Mouse (Mus musculus) cerebellum, adult 9-10 months (tissue): ENCODE data around the gene Ell.

Experiments
- DNase-seq: peaks from one replicate; pipeline ENCODE4 v3.0.0; 2022

Gene Ell

GRCm38 (mm10) chr8:70617985-70618384, 78.7 kb downstream of the Ell start:
- no peak for DNase-seq

GRCm38 (mm10) chr8:70618888-70619334, 79.7 kb downstream of the Ell start:
- no peak for DNase-seq

- no peak for DNase-seq
Measured at GRCm38 (mm10) chr8:70622220-70622619, 83.0 kb downstream of the Ell start.

- no peak for DNase-seq
Measured at GRCm38 (mm10) chr8:70625104-70625503, 85.8 kb downstream of the Ell start.

GRCm38 (mm10) chr8:70627041-70627440, 87.8 kb downstream of the Ell start:
- DNase-seq, result no peak

- DNase-seq, result no peak
Measured at GRCm38 (mm10) chr8:70628986-70629490, 89.8 kb downstream of the Ell start.

GRCm38 (mm10) chr8:70629574-70630531, 90.6 kb downstream of the Ell start:
- DNase-seq, result peak; percentile 92

GRCm38 (mm10) chr8:70630532-70631381, 91.5 kb downstream of the Ell start:
- peak; percentile 42 for DNase-seq

GRCm38 (mm10) chr8:70631436-70631835, 92.2 kb downstream of the Ell start:
- no peak for DNase-seq

GRCm38 (mm10) chr8:70632346-70632892, 93.2 kb downstream of the Ell start, which contains the start of gene Gdf15:
Gene Gdf15, minus strand, starts transcription at chr8:70632456.
- DNase-seq, result no peak

GRCm38 (mm10) chr8:70634066-70634465, 94.8 kb downstream of the Ell start:
- no peak for DNase-seq

- no peak for DNase-seq
Measured at GRCm38 (mm10) chr8:70635527-70635926, 96.3 kb downstream of the Ell start.

- no peak for DNase-seq
Measured at GRCm38 (mm10) chr8:70636838-70637237, 97.6 kb downstream of the Ell start.

- no peak for DNase-seq
Measured at GRCm38 (mm10) chr8:70638752-70639151, 99.5 kb downstream of the Ell start.
